Mouse (Mus musculus): ENCODE measurements around the gene Gm9887. TPM values are rescaled to one million over a fixed set of nuclear protein-coding genes. Genes with fewer than 3 reads are reported as not detected.

The Gm9887 gene
- total RNA-seq, 4 experiments from 2014 or later, result 0.87 to 1.6 TPM; not detected in 2

DNA sequence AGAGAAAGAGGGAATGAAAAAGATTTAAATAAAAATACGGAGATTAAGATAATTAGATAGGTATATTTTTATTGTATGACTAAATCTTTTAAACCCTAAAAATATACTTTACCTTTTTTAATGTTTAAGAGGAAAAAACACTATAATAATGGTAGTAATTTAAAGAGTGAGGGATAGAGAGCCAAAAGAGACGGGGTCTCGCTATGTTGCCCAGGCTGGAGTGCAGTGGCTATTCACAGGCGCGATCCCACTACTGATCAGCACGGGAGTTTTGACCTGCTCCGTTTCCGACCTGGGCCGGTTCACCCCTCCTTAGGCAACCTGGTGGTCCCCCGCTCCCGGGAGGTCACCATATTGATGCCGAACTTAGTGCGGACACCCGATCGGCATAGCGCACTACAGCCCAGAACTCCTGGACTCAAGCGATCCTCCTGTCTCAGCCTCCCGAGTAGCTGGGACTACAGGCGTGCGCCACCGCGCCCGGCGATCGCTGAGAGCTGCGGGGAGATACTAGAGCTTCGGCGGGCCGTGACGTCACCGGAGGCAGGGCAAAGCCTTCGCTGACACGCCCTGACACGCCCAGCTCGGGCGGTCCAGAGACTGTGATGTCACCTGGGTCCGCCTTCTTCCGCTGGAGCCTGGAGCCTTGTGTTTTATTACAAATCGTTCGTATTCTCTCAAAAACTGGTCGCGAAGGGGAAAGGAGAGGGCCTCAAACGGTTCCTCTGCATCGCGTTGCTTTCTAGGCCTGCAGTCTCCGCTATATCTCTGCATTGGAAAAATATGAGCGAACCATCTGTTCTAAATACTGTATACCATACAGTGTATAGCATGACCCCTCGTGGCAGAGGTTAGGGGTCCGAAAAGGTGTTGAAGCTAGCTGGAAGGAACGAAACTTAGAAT, 11.0 kb downstream of the Gm9887 start:
- peak; percentile 98 to 100 for DNase-seq (ENCODE audit: low spot score in 2 of 2)

DNA sequence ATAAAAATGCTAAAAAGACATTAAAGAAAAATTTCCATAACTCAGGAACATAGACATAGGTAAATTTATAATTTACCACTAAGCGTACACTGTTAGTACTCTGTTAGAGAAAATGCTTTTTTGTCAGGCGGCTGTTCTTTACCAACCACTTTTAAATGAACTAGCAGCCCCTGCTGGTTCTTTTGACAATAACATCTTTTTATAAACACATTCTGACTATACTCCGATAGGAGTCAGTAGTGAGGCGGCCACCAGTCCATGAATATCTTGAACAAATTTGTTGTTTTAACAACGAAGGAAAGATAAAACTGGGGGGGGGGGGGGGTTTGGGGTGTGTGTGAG, 11.6 kb downstream of the Gm9887 start:
- peak in 1 of 2 experiments; percentile 61 for DNase-seq (ENCODE audit: low spot score in 2 of 2)

DNA sequence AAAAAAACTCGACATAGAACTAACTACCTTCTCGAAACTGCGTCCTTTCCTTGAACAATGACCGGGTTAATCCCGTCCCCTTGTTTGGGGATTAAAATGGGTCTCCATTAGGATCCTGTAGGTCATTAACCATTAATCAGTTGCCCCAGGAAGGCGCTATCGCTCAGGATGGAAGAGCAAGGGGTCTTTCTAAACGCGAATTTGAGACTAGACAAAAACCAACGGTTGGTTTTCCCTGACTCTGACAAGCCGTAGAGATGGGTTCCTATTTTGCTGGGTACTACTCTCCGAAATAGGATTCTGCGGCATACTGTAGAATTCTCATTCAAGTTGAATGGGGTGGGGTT, 15.0 kb downstream of the Gm9887 start:
- no peak for DNase-seq (ENCODE audit: low spot score in 2 of 2)

GRCm38 (mm10) chr12:69356546-69357299, 15.5 kb downstream of the Gm9887 start, which contains the start of gene Nemf:
Gene Nemf, minus strand, starts transcription at chr12:69357165.
- DNase-seq (ENCODE audit: low spot score in 2 of 2), result peak; percentile 77 to 79

- no peak for DNase-seq (ENCODE audit: low spot score in 2 of 2)
These were observed 20.6 kb downstream of the Gm9887 start for GRCm38 (mm10) chr12:69351685-69352084.

- no peak for DNase-seq (ENCODE audit: low spot score in 2 of 2)
These were observed 22.3 kb downstream of the Gm9887 start for GRCm38 (mm10) chr12:69349928-69350327.

- DNase-seq (ENCODE audit: low spot score in 2 of 2), result no peak
These were observed 38.7 kb downstream of the Gm9887 start for GRCm38 (mm10) chr12:69333547-69333946.

- DNase-seq (ENCODE audit: low spot score in 2 of 2), result no peak
These were observed 40.1 kb downstream of the Gm9887 start for GRCm38 (mm10) chr12:69332147-69332546.

DNA sequence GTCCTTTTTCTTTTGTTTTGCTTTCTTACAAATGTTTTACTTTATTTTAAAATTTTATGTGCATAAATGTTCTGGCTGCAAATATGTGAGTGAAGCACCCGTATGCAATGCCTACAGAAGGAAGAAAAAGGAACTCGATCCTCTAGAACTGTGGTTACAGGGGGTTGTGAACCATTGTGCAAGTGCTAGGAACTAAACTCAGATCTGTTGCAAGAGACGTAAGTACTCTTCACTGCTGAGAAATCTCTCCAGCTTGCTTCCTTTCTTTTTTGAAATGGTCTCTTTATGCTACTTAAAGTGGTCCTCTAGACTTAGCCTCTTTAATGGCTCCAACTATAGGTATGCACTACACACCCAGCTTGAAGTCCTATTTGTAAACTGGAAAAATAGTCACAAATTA, 41.1 kb downstream of the Gm9887 start:
- no peak for DNase-seq (ENCODE audit: low spot score in 2 of 2)

Small RNAs within 50 kb of the gene (microRNA-seq; reads per million reads assigned to microRNA genes)
- 0 reads per million in 2 experiments for gene Gm47299
- 0 reads per million in 2 experiments for gene Gm47305

Other genes starting within 250 kb of the Gm9887 start
- gene Rps29, start 213.3 kb downstream of the Gm9887 start, total RNA-seq (2022), result 1,000 to 10,000 TPM; 1,202 to 1,440 (median 1,306) TPM
- gene Lrr1, start 203.6 kb downstream of the Gm9887 start, total RNA-seq (2022), result not detected
- 100 to 1,000 TPM; 175 to 204 (median 181) TPM for gene Rpl36al, start 188.4 kb downstream of the Gm9887 start, total RNA-seq (2022)
- gene Mgat2, start 188.3 kb downstream of the Gm9887 start, total RNA-seq (2022), result 10 to 100 TPM; 27.6 to 29.7 (median 28.7) TPM
- gene Gm49383, start 175.4 kb downstream of the Gm9887 start, total RNA-seq (2022), result 1 to 10 TPM; 4.7 to 5.8 (median 5.3) TPM
- 1 to 10 TPM; 1.3 to 1.7 (median 1.5) TPM for gene Dnaaf2, start 174.0 kb downstream of the Gm9887 start, total RNA-seq (2022)
- gene Gm49384, start 168.2 kb downstream of the Gm9887 start, total RNA-seq (2022), result 1 to 10 TPM; 2.9 to 5.0 (median 4.1) TPM
- gene Pole2, start 144.3 kb downstream of the Gm9887 start, total RNA-seq (2022), result under 1 TPM; 0.18 to 0.63 (median 0.32) TPM
- 10 to 100 TPM; 21.8 to 23.6 (median 22.9) TPM for gene Klhdc1, start 131.3 kb downstream of the Gm9887 start, total RNA-seq (2022)
- 100 to 1,000 TPM; 126 to 141 (median 133) TPM for gene Klhdc2, start 75.8 kb downstream of the Gm9887 start, total RNA-seq (2022)
- 10 to 100 TPM; 43.7 to 46.5 (median 45.8) TPM for gene Nemf, start 15.3 kb downstream of the Gm9887 start, total RNA-seq (2022)
- gene Arf6, start 308 bp downstream of the Gm9887 start, total RNA-seq (2022), result 10 to 100 TPM; 53.1 to 59.5 (median 56.7) TPM
- gene Vcpkmt, start 210.6 kb upstream of the Gm9887 start, total RNA-seq (2022), result 10 to 100 TPM; 19.5 to 23.6 (median 22.3) TPM

Measured in left cerebral cortex, adult 8-10 months (tissue).